Mouse (Mus musculus) thymus, postnatal 0 days (tissue): Measurements from ENCODE around the gene Hdgfl2. TPM values are rescaled to one million over a fixed set of nuclear protein-coding genes. Genes with fewer than 3 reads are reported as not detected.
"Not testable (repeated sequence)": the region's sequence is repeated elsewhere in the genome, so short reads cannot be mapped to it uniquely, and the experiment has no call there.

ENCODE experiments used
- DNase-seq: peaks from one replicate; pipeline ENCODE4 v3.0.0-alpha.2; 2015; ENCODE audit warnings: low spot score
- polyA plus RNA-seq: library from polyadenylated mRNA; unstranded; fragments of >200 nt; fragmentation: Nextera tagmentation; extraction: Ambion mirVana; gene quantifications from 2 replicates; pipeline ENCODE4 v1.2.1, GENCODE M21; 2015

The Hdgfl2 gene
- polyA plus RNA-seq, 1 experiment from 2014 or later: 80.0 TPM

GRCm38 (mm10) chr17:56103465-56104285, 24.2 kb downstream of the Hdgfl2 start:
- DNase-seq: no peak

- DNase-seq: not testable (repeated sequence)
These were observed 25.4 kb downstream of the Hdgfl2 start for GRCm38 (mm10) chr17:56104821-56105220.

- not testable (repeated sequence) for DNase-seq
These were observed 27.0 kb downstream of the Hdgfl2 start for GRCm38 (mm10) chr17:56106436-56106835.

GRCm38 (mm10) chr17:56106981-56107380, 27.5 kb downstream of the Hdgfl2 start:
- no peak for DNase-seq

- no peak for DNase-seq
These were observed 28.3 kb downstream of the Hdgfl2 start for GRCm38 (mm10) chr17:56107736-56108135.

- no peak for DNase-seq
These were observed 29.1 kb downstream of the Hdgfl2 start for GRCm38 (mm10) chr17:56108334-56109044.

GRCm38 (mm10) chr17:56109219-56110051, 30.0 kb downstream of the Hdgfl2 start, which contains the start of gene Plin4:
TSS of gene Plin4 (minus strand) at chr17:56109803.
- DNase-seq: no peak

- no peak for DNase-seq
These were observed 31.1 kb downstream of the Hdgfl2 start for GRCm38 (mm10) chr17:56110571-56110970.

GRCm38 (mm10) chr17:56111021-56111420, 31.6 kb downstream of the Hdgfl2 start:
- DNase-seq: no peak

GRCm38 (mm10) chr17:56111864-56112263, 32.4 kb downstream of the Hdgfl2 start:
- peak; percentile 76 for DNase-seq

- DNase-seq: no peak
These were observed 33.3 kb downstream of the Hdgfl2 start for GRCm38 (mm10) chr17:56112743-56113142.

- no peak for DNase-seq
These were observed 36.8 kb downstream of the Hdgfl2 start for GRCm38 (mm10) chr17:56116193-56116592.

- no peak for DNase-seq
These were observed 37.8 kb downstream of the Hdgfl2 start, which contains the start of gene Plin5 for GRCm38 (mm10) chr17:56117251-56117710. TSS of gene Plin5 (minus strand) at chr17:56117596.

- no peak for DNase-seq
These were observed 40.0 kb downstream of the Hdgfl2 start for GRCm38 (mm10) chr17:56119431-56119830.

- DNase-seq: no peak
These were observed 40.8 kb downstream of the Hdgfl2 start for GRCm38 (mm10) chr17:56119981-56120880.

- no peak for DNase-seq
These were observed 42.4 kb downstream of the Hdgfl2 start, which contains the start of gene Lrg1 for GRCm38 (mm10) chr17:56121826-56122225. TSS of gene Lrg1 (minus strand) at chr17:56122001.

- no peak for DNase-seq
These were observed 43.7 kb downstream of the Hdgfl2 start for GRCm38 (mm10) chr17:56123161-56123560.

GRCm38 (mm10) chr17:56123681-56124340, 44.4 kb downstream of the Hdgfl2 start:
- no peak for DNase-seq
